Mouse (Mus musculus) heart, postnatal 0 days (tissue): ENCODE data around the gene Selenoh.

Source experiments
- CTCF ChIP-seq: IDR thresholded peaks from 2 replicates; pipeline ENCODE4 v1.5.1; 2016; ENCODE audit warnings: antibody characterized with exemption, control low read depth, low read depth
- EP300 ChIP-seq: IDR thresholded peaks from 2 replicates; pipeline ENCODE4 v1.6.1; 2016; ENCODE audit warnings: antibody characterized with exemption, low read depth

GRCm38 (mm10) chr2:84688080-84688844 is 17.7 kb upstream of the Selenoh start:
- no peak for TF ChIP-seq EP300
- TF ChIP-seq CTCF, result no peak
